Mouse (Mus musculus): ENCODE data around the gene Mid1. TPM values are rescaled to one million over a fixed set of nuclear protein-coding genes. Genes with fewer than 3 reads are reported as not detected.
"Not testable (repeated sequence)": the region's sequence is repeated elsewhere in the genome, so short reads cannot be mapped to it uniquely, and the experiment has no call there.

The Mid1 gene
- total and polyA plus RNA-seq, 2 experiments from 2014 or later = 3.3 to 7.8 TPM

- not testable (repeated sequence) for H3K4me2 ChIP-seq (ENCODE audit: low read depth, low read length, poor library complexity, severe bottlenecking); H3K27me3 ChIP-seq (ENCODE audit: insufficient read depth, low read length); H3K27ac ChIP-seq (ENCODE audit: low read depth, low read length); ATAC-seq (ENCODE audit: low FRiP score); DNase-seq (ENCODE audit: low spot score); H3K4me1 ChIP-seq (ENCODE audit: insufficient read depth, low read length); H3K9me3 ChIP-seq (ENCODE audit: low read length); H3K4me3 ChIP-seq (ENCODE audit: low read depth, low read length); H3K9ac ChIP-seq (replicated peaks; ENCODE audit: low read length, poor library complexity, severe bottlenecking); H3K36me3 ChIP-seq (ENCODE audit: insufficient read depth, low read length)
- 36% methylated on average over 5 of the region's 5 CpGs for WGBS
Measured at GRCm38 (mm10) chrX:170004793-170005192, 319.8 kb downstream of the Mid1 start.

- WGBS = 13% methylated on average over 13 of the region's 13 CpGs
- not testable (repeated sequence) for H3K4me1 ChIP-seq (ENCODE audit: insufficient read depth, low read length); H3K9ac ChIP-seq (replicated peaks; ENCODE audit: low read length, poor library complexity, severe bottlenecking); H3K36me3 ChIP-seq (ENCODE audit: insufficient read depth, low read length); ATAC-seq (ENCODE audit: low FRiP score); DNase-seq (ENCODE audit: low spot score); H3K27me3 ChIP-seq (ENCODE audit: insufficient read depth, low read length); H3K27ac ChIP-seq (ENCODE audit: low read depth, low read length); H3K4me3 ChIP-seq (ENCODE audit: low read depth, low read length); H3K4me2 ChIP-seq (ENCODE audit: low read depth, low read length, poor library complexity, severe bottlenecking)
- peaks cover 10% of the 10 kb centered on the region for H3K9me3 ChIP-seq (ENCODE audit: low read length)
Measured at GRCm38 (mm10) chrX:170005194-170005593, 320.2 kb downstream of the Mid1 start.

GRCm38 (mm10) chrX:170005695-170006297 lies 320.8 kb downstream of the Mid1 start:
- ATAC-seq (ENCODE audit: low FRiP score); H3K4me3 ChIP-seq (ENCODE audit: low read depth, low read length); DNase-seq (ENCODE audit: low spot score); H3K27ac ChIP-seq (ENCODE audit: low read depth, low read length); H3K4me2 ChIP-seq (ENCODE audit: low read depth, low read length, poor library complexity, severe bottlenecking); H3K27me3 ChIP-seq (ENCODE audit: insufficient read depth, low read length); H3K9ac ChIP-seq (replicated peaks; ENCODE audit: low read length, poor library complexity, severe bottlenecking); H3K36me3 ChIP-seq (ENCODE audit: insufficient read depth, low read length); H3K4me1 ChIP-seq (ENCODE audit: insufficient read depth, low read length): not testable (repeated sequence)
- peaks cover 14% of the 10 kb centered on the region for H3K9me3 ChIP-seq (ENCODE audit: low read length)
- 55% methylated on average over 1 of the region's 1 CpGs for WGBS

- H3K4me2 ChIP-seq (ENCODE audit: low read depth, low read length, poor library complexity, severe bottlenecking); ATAC-seq (ENCODE audit: low FRiP score); H3K4me1 ChIP-seq (ENCODE audit: insufficient read depth, low read length); H3K27me3 ChIP-seq (ENCODE audit: insufficient read depth, low read length); H3K4me3 ChIP-seq (ENCODE audit: low read depth, low read length); H3K9ac ChIP-seq (replicated peaks; ENCODE audit: low read length, poor library complexity, severe bottlenecking); H3K36me3 ChIP-seq (ENCODE audit: insufficient read depth, low read length); H3K27ac ChIP-seq (ENCODE audit: low read depth, low read length): not testable (repeated sequence)
- WGBS = 59% methylated on average over 3 of the region's 3 CpGs
- peak; percentile 2 for DNase-seq (ENCODE audit: low spot score)
- H3K9me3 ChIP-seq (ENCODE audit: low read length) = peaks cover 19% of the 10 kb centered on the region
Measured at GRCm38 (mm10) chrX:170006694-170007247, 321.8 kb downstream of the Mid1 start.

- 45% methylated on average over 2 of the region's 2 CpGs for WGBS
- ATAC-seq (ENCODE audit: low FRiP score) = not testable (repeated sequence)
- peak; percentile 0 for DNase-seq (ENCODE audit: low spot score)
Measured at GRCm38 (mm10) chrX:170007375-170008178, 322.6 kb downstream of the Mid1 start.

GRCm38 (mm10) chrX:170008179-170008467 lies 323.1 kb downstream of the Mid1 start:
- H3K27ac ChIP-seq (ENCODE audit: low read depth, low read length); H3K36me3 ChIP-seq (ENCODE audit: insufficient read depth, low read length); ATAC-seq (ENCODE audit: low FRiP score); H3K27me3 ChIP-seq (ENCODE audit: insufficient read depth, low read length); H3K4me1 ChIP-seq (ENCODE audit: insufficient read depth, low read length); H3K9ac ChIP-seq (replicated peaks; ENCODE audit: low read length, poor library complexity, severe bottlenecking); H3K4me3 ChIP-seq (ENCODE audit: low read depth, low read length); H3K4me2 ChIP-seq (ENCODE audit: low read depth, low read length, poor library complexity, severe bottlenecking); DNase-seq (ENCODE audit: low spot score): not testable (repeated sequence)
- peaks cover 19% of the 10 kb centered on the region for H3K9me3 ChIP-seq (ENCODE audit: low read length)

More at GRCm38 (mm10) chrX:170007375-170008178, 322.6 kb downstream of the Mid1 start:
- not testable (repeated sequence) for H3K36me3 ChIP-seq (ENCODE audit: insufficient read depth, low read length); H3K4me3 ChIP-seq (ENCODE audit: low read depth, low read length); H3K4me2 ChIP-seq (ENCODE audit: low read depth, low read length, poor library complexity, severe bottlenecking); H3K4me1 ChIP-seq (ENCODE audit: insufficient read depth, low read length); H3K27me3 ChIP-seq (ENCODE audit: insufficient read depth, low read length); H3K9ac ChIP-seq (replicated peaks; ENCODE audit: low read length, poor library complexity, severe bottlenecking); H3K27ac ChIP-seq (ENCODE audit: low read depth, low read length)
- H3K9me3 ChIP-seq (ENCODE audit: low read length) = peaks cover 19% of the 10 kb centered on the region

- H3K27ac ChIP-seq (ENCODE audit: low read depth, low read length); H3K9ac ChIP-seq (replicated peaks; ENCODE audit: low read length, poor library complexity, severe bottlenecking); DNase-seq (ENCODE audit: low spot score); ATAC-seq (ENCODE audit: low FRiP score); H3K27me3 ChIP-seq (ENCODE audit: insufficient read depth, low read length); H3K36me3 ChIP-seq (ENCODE audit: insufficient read depth, low read length); H3K4me1 ChIP-seq (ENCODE audit: insufficient read depth, low read length); H3K4me2 ChIP-seq (ENCODE audit: low read depth, low read length, poor library complexity, severe bottlenecking): not testable (repeated sequence)
- H3K9me3 ChIP-seq (ENCODE audit: low read length) = peaks cover 19% of the 10 kb centered on the region
- peak overlapping the region; percentile 48; the same call in 1 of the 2 replicates for H3K4me3 ChIP-seq (ENCODE audit: low read depth, low read length)
- WGBS = 44% methylated on average over 3 of the region's 3 CpGs
Measured at GRCm38 (mm10) chrX:170008584-170008983, 323.6 kb downstream of the Mid1 start.

GRCm38 (mm10) chrX:170009016-170009750 lies 324.2 kb downstream of the Mid1 start, which contains the start of gene Gm21887:
TSS of gene Gm21887 (plus strand) at chrX:170009659.
- peak within 1 kb of the TSS; percentile 20 for H3K4me2 ChIP-seq (ENCODE audit: low read depth, low read length, poor library complexity, severe bottlenecking)
- 72% methylated on average over 105 of the region's 118 CpGs for WGBS
- peak within 1 kb of the TSS; percentile 83 for H3K27ac ChIP-seq (ENCODE audit: low read depth, low read length)
- peak within 1 kb of the TSS; percentile 48 for H3K4me3 ChIP-seq (ENCODE audit: low read depth, low read length)
- H3K27me3 ChIP-seq (ENCODE audit: insufficient read depth, low read length); H3K36me3 ChIP-seq (ENCODE audit: insufficient read depth, low read length); H3K4me1 ChIP-seq (ENCODE audit: insufficient read depth, low read length): not testable (repeated sequence)
- H3K9me3 ChIP-seq (ENCODE audit: low read length) = peaks cover 19% of the 10 kb centered on the region
- ATAC-seq (ENCODE audit: low FRiP score) = peak; percentile 91
- DNase-seq (ENCODE audit: low spot score) = peak; percentile 96
- H3K9ac ChIP-seq (replicated peaks; ENCODE audit: low read length, poor library complexity, severe bottlenecking) = peak within 1 kb of the TSS; percentile 71
